Mouse (Mus musculus): ENCODE results near the gene Mrps15. TPM values are rescaled to one million over a fixed set of nuclear protein-coding genes. Genes with fewer than 3 reads are reported as not detected.
A peak's percentile ranks its signal among the peaks of the same experiment; 100 is the strongest.
"Not testable (repeated sequence)": the region's sequence is repeated elsewhere in the genome, so short reads cannot be mapped to it uniquely, and the experiment has no call there.

Gene Mrps15
- polyA plus RNA-seq, 1 experiment from 2014 or later = 151 TPM

DNA sequence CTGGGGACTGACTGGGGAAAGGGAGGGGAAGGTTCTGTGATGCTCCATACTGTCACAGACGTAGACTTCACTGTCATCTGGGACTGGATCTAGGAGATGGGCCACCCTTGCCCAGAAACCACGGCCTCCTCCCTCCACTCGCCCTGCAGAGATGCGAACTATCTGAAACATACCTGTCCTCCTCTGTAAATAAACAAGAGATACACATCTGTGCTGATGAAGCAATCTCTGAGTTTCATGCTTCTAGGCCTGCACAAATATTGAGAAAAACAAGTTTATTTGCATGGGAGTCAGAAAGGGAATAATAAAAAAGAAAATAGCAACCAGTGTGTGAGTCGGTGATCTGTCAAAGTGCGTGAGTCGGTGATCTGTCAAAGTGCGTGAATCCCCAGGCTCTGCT lies 45.1 kb downstream of the Mrps15 start:
- 79% methylated on average over 8 of the region's 8 CpGs for WGBS
- Histone ChIP-seq H3K9me3 (ENCODE audit: control insufficient read depth, low read length) (no peaks in the 10 kb centered on the region), H3K27ac (replicated peaks in 1 of 2; ENCODE audit: control insufficient read depth in 1 of 2, insufficient read depth in 1 of 2, low read depth in 2 of 2, low read length in 2 of 2) (no peak overlapping the region), H3K4me2 (ENCODE audit: low read length) (no peak overlapping the region), H3K4me1 (ENCODE audit: control insufficient read depth in 2 of 2, insufficient read depth in 2 of 2, low read length in 2 of 2) (peaks cover 1 to 4% of the 10 kb centered on the region in 2 experiments; a peak in 2 of 4 replicates), H3K4me3 (ENCODE audit: control insufficient read depth in 1 of 2, insufficient read depth in 1 of 2, low read depth in 1 of 2, low read length in 2 of 2) (no peak overlapping the region), H3K9ac (ENCODE audit: low read length) (no peak overlapping the region), H3K27me3 (ENCODE audit: control insufficient read depth, insufficient read depth, low read length) (no peaks in the 10 kb centered on the region), H3K36me3 (ENCODE audit: control insufficient read depth, insufficient read depth, low read length) (no peaks in the 10 kb centered on the region)
- ATAC-seq (ENCODE audit: insufficient number of reproducible peaks, insufficient read depth, low FRiP score, low read depth) = no peak

DNA sequence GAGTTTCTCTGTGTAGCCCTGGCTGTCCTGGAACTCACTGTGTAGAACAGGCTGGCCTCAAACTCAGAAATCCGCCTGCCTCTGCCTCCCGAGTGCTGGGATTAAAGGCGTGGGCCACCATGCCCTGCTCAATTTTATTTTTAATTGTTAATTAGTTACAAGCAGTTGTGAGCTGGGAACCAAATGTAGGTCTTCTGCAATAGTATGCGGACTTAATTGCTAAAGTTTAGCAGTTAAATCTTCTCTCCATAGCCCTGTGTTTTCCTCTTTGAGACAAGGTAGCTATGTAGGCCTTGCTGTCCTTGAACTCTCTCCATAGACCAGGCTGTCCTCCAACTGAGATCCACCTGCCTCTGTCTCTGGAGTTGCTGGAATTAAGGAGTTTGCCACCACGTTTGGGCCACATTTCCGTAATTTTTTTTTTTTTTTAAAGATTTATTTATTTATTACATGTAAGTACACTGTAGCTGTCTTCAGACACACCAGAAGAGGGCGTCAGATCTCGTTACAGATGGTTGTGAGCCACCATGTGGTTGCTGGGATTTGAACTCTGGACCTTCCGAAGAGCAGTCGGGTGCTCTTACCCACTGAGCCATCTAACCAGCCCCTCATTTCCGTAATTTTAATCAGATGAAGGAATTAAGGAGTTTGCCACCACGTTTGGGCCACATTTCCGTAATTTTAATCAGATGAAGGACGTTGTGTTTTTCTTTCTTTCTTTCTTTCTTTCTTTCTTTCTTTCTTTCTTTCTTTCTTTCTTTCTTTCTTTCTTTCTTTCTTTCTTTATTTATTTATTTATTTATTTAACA lies 49.1 kb downstream of the Mrps15 start:
- Histone ChIP-seq H3K4me3 (ENCODE audit: control insufficient read depth in 1 of 2, insufficient read depth in 1 of 2, low read depth in 1 of 2, low read length in 2 of 2) (peak overlapping the region in 1 of 2 experiments; percentile 71; a peak in 1 of 4 replicates), H3K4me1 (ENCODE audit: control insufficient read depth in 2 of 2, insufficient read depth in 2 of 2, low read length in 2 of 2) (peaks cover 11 to 27% of the 10 kb centered on the region in 2 experiments), H3K36me3 (ENCODE audit: control insufficient read depth, insufficient read depth, low read length) (peaks cover 15% of the 10 kb centered on the region), H3K4me2 (ENCODE audit: low read length) (peak overlapping the region; percentile 79)
- not testable (repeated sequence) for H3K27me3 ChIP-seq (ENCODE audit: control insufficient read depth, insufficient read depth, low read length); ATAC-seq (ENCODE audit: insufficient number of reproducible peaks, insufficient read depth, low FRiP score, low read depth); H3K9me3 ChIP-seq (ENCODE audit: control insufficient read depth, low read length); H3K9ac ChIP-seq (ENCODE audit: low read length); H3K27ac ChIP-seq (replicated peaks in 1 of 2; ENCODE audit: control insufficient read depth in 1 of 2, insufficient read depth in 1 of 2, low read depth in 2 of 2, low read length in 2 of 2)
- 52% methylated on average over 14 of the region's 14 CpGs for WGBS

DNA sequence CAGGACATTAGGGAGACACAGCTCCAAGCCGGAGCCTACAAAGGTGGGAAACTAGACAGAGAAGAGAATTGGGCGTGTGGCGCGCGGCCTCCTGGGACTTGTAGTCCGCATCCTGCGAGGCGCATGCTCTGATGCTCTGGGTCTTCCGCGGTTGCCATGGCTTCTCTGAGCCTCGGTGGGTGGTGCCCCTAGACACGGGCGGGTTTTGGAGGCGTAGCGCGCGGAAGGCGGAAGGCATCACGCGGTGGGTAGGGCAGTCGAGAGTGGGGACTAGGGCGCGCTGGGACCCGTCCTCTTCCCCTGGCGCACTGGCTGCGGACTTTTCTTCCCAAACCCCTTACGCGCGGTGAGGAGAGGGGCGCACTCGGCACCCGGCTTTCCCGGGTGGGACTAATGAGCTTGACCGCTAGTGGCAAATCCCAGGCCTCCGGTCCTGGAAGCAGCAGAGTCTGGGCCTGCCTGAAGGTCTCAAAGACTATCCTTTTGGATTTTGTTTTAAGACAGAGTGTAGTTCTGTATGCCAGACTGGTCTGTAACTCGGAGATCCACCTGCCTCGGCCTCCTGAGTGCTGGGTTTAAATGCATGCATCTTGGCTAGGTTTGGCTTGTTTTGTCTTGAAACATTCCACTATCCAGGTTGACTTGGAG lies 49.9 kb downstream of the Mrps15 start, which contains the start of gene Lsm10:
Gene Lsm10 (plus strand): TSS at position 160 of the 648 bp plus-strand sequence.
- Histone ChIP-seq H3K4me1 (ENCODE audit: control insufficient read depth in 2 of 2, insufficient read depth in 2 of 2, low read length in 2 of 2) (peaks cover 11 to 27% of the 10 kb centered on the region in 2 experiments), H3K27ac (replicated peaks in 1 of 2; ENCODE audit: control insufficient read depth in 1 of 2, insufficient read depth in 1 of 2, low read depth in 2 of 2, low read length in 2 of 2) (peak within 1 kb of the TSS; percentile 74 to 80), H3K4me3 (ENCODE audit: control insufficient read depth in 1 of 2, insufficient read depth in 1 of 2, low read depth in 1 of 2, low read length in 2 of 2) (peak within 1 kb of the TSS; percentile 71 to 88), H3K36me3 (ENCODE audit: control insufficient read depth, insufficient read depth, low read length) (peaks cover 17% of the 10 kb centered on the region), H3K9ac (ENCODE audit: low read length) (peak within 1 kb of the TSS; percentile 87), H3K27me3 (ENCODE audit: control insufficient read depth, insufficient read depth, low read length) (no peaks in the 10 kb centered on the region), H3K4me2 (ENCODE audit: low read length) (peak within 1 kb of the TSS; percentile 79), H3K9me3 (ENCODE audit: control insufficient read depth, low read length) (no peaks in the 10 kb centered on the region)
- ATAC-seq (ENCODE audit: insufficient number of reproducible peaks, insufficient read depth, low FRiP score, low read depth) = peak; percentile 95
- WGBS = 3% methylated on average over 37 of the region's 37 CpGs

DNA sequence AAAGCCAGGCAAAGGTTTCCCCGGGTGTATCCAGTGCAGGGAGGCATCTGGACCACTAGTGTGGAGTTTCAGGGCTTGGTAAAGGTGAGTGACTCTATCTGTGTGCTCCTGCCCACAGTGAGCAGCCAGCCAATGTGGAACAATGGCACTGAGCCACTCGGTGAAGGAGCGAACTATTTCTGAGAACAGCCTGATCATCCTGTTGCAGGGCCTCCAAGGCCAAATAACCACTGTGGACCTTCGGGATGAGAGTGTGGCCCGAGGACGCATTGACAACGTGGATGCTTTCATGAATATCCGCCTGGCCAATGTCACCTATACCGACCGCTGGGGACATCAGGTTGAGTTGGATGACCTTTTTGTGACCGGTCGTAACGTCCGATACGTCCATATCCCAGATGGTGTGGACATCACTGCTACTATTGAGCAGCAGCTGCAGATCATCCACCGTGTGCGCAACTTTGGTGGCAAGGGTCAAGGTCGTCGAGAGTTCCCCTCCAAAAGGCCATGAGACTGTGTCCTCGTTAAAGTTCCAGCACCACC lies 51.1 kb downstream of the Mrps15 start:
- peaks cover 18% of the 10 kb centered on the region for H3K36me3 ChIP-seq (ENCODE audit: control insufficient read depth, insufficient read depth, low read length)
- H3K27ac ChIP-seq (replicated peaks in 1 of 2; ENCODE audit: control insufficient read depth in 1 of 2, insufficient read depth in 1 of 2, low read depth in 2 of 2, low read length in 2 of 2) = no peak overlapping the region
- no peak for ATAC-seq (ENCODE audit: insufficient number of reproducible peaks, insufficient read depth, low FRiP score, low read depth)
- no peak overlapping the region for H3K4me3 ChIP-seq (ENCODE audit: control insufficient read depth in 1 of 2, insufficient read depth in 1 of 2, low read depth in 1 of 2, low read length in 2 of 2)
- WGBS = 93% methylated on average over 20 of the region's 20 CpGs
- peaks cover 19 to 33% of the 10 kb centered on the region in 2 experiments for H3K4me1 ChIP-seq (ENCODE audit: control insufficient read depth in 2 of 2, insufficient read depth in 2 of 2, low read length in 2 of 2)
- H3K4me2 ChIP-seq (ENCODE audit: low read length) = no peak overlapping the region
- no peaks in the 10 kb centered on the region for H3K27me3 ChIP-seq (ENCODE audit: control insufficient read depth, insufficient read depth, low read length)
- H3K9ac ChIP-seq (ENCODE audit: low read length) = no peak overlapping the region
- H3K9me3 ChIP-seq (ENCODE audit: control insufficient read depth, low read length) = no peaks in the 10 kb centered on the region

DNA sequence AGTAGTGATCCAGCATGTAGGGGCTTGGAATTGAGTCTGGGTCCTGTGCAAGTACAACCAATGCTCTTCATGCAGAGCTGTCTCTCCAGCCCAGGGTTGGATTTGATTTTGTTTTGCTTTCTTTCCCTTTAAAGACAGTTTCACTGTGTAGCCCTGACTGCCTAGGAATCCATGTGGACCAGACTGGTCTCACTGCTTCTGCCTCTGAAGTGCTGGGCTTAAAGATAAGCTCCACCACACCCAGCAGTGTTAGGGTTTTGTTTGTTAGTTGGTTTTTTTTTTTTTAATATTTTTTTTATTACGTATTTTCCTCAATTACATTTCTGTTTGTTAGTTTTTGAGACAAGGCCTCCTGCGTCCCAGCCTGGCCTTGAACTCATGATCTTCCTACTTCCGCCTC lies 52.6 kb downstream of the Mrps15 start:
- Histone ChIP-seq H3K27me3 (ENCODE audit: control insufficient read depth, insufficient read depth, low read length) (no peaks in the 10 kb centered on the region), H3K9ac (ENCODE audit: low read length) (peak overlapping the region; percentile 40; the same call in 1 of the 2 replicates), H3K4me1 (ENCODE audit: control insufficient read depth in 2 of 2, insufficient read depth in 2 of 2, low read length in 2 of 2) (peaks cover 23 to 36% of the 10 kb centered on the region in 2 experiments), H3K27ac (replicated peaks in 1 of 2; ENCODE audit: control insufficient read depth in 1 of 2, insufficient read depth in 1 of 2, low read depth in 2 of 2, low read length in 2 of 2) (peak overlapping the region; percentile 56 to 77), H3K4me3 (ENCODE audit: control insufficient read depth in 1 of 2, insufficient read depth in 1 of 2, low read depth in 1 of 2, low read length in 2 of 2) (no peak overlapping the region), H3K9me3 (ENCODE audit: control insufficient read depth, low read length) (no peaks in the 10 kb centered on the region), H3K36me3 (ENCODE audit: control insufficient read depth, insufficient read depth, low read length) (peaks cover 18% of the 10 kb centered on the region), H3K4me2 (ENCODE audit: low read length) (peak overlapping the region; percentile 41)
- no peak for ATAC-seq (ENCODE audit: insufficient number of reproducible peaks, insufficient read depth, low FRiP score, low read depth)
- 88% methylated on average over 3 of the region's 3 CpGs for WGBS

DNA sequence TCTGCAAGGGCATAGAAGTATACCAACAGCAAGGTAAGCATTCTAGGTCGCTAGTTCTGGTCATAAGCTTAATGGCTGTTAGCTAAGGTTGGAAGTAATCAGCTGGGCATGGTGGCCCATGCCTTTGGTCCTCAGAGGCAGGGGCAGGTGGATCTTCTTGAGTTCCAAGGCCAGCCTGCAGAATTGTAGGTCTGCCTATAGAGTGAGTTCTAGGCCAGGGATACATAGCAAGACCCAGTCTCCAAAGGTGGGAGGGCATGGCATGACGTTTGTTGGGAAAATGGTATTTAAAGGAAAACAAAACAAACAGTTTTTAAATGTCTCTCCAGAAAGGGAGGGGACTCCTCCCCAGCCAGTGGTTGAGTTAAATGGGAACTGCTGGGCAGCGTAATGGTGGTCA lies 54.0 kb downstream of the Mrps15 start:
- Histone ChIP-seq H3K4me3 (ENCODE audit: control insufficient read depth in 1 of 2, insufficient read depth in 1 of 2, low read depth in 1 of 2, low read length in 2 of 2) (no peak overlapping the region), H3K9ac (ENCODE audit: low read length) (no peak overlapping the region), H3K27me3 (ENCODE audit: control insufficient read depth, insufficient read depth, low read length) (no peaks in the 10 kb centered on the region), H3K36me3 (ENCODE audit: control insufficient read depth, insufficient read depth, low read length) (peaks cover 18% of the 10 kb centered on the region), H3K9me3 (ENCODE audit: control insufficient read depth, low read length) (no peaks in the 10 kb centered on the region), H3K27ac (replicated peaks in 1 of 2; ENCODE audit: control insufficient read depth in 1 of 2, insufficient read depth in 1 of 2, low read depth in 2 of 2, low read length in 2 of 2) (peak overlapping the region in 1 of 2 experiments; percentile 56; a peak in 1 of 4 replicates), H3K4me1 (ENCODE audit: control insufficient read depth in 2 of 2, insufficient read depth in 2 of 2, low read length in 2 of 2) (peaks cover 32 to 49% of the 10 kb centered on the region in 2 experiments), H3K4me2 (ENCODE audit: low read length) (no peak overlapping the region)
- no peak for ATAC-seq (ENCODE audit: insufficient number of reproducible peaks, insufficient read depth, low FRiP score, low read depth)
- WGBS = 88% methylated on average over 3 of the region's 3 CpGs

DNA sequence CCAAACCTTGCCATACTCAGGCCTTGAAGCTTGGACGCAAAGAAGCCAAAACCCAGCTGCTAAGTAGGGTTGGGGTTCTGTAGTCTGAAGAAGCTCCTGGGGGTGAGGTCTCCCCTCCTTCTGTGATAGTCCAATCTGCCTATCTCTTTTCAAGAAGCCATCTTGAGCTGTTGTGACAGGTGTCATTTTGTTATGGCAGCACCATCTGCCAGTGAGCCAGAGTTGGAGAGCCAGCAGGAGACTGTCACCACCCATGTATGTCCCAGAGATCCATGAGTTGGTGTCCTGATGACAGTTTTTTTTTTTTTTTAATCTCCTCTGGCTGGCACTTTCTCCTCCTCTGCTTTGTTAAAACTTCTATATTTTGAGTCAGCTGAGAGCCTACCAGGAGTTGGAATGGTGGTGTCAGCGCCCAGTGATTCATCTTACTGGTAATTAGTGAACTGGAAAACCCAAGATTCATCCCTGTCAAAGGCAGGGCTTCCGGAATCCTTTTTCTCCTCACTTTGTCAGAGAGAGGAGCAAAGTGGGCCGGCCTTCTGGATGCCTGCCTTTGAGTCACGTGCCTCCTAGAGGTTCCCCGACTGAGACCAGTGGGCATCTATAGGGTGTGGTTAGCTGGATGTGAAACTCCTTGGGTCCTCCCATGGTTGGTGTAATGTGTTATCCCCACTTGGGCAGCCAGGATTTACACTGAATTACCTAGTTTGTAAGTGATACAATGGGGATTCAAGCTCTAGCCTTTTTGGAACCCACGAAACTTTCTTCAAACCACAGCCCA lies 55.5 kb downstream of the Mrps15 start:
- 50% methylated on average over 7 of the region's 7 CpGs for WGBS
- Histone ChIP-seq H3K27ac (replicated peaks in 1 of 2; ENCODE audit: control insufficient read depth in 1 of 2, insufficient read depth in 1 of 2, low read depth in 2 of 2, low read length in 2 of 2) (peak overlapping the region; percentile 95 to 99), H3K27me3 (ENCODE audit: control insufficient read depth, insufficient read depth, low read length) (no peaks in the 10 kb centered on the region), H3K36me3 (ENCODE audit: control insufficient read depth, insufficient read depth, low read length) (peaks cover 18% of the 10 kb centered on the region), H3K4me1 (ENCODE audit: control insufficient read depth in 2 of 2, insufficient read depth in 2 of 2, low read length in 2 of 2) (peaks cover 32 to 44% of the 10 kb centered on the region in 2 experiments), H3K4me2 (ENCODE audit: low read length) (peak overlapping the region; percentile 97), H3K4me3 (ENCODE audit: control insufficient read depth in 1 of 2, insufficient read depth in 1 of 2, low read depth in 1 of 2, low read length in 2 of 2) (peak overlapping the region in 1 of 2 experiments; percentile 90; a peak in 1 of 4 replicates), H3K9ac (ENCODE audit: low read length) (peak overlapping the region; percentile 70), H3K9me3 (ENCODE audit: control insufficient read depth, low read length) (no peaks in the 10 kb centered on the region)
- no peak for ATAC-seq (ENCODE audit: insufficient number of reproducible peaks, insufficient read depth, low FRiP score, low read depth)
